Mouse (Mus musculus) embryonic facial prominence, embryonic 14.5 days (tissue): ENCODE measurements around the gene Nkain2. TPM values are rescaled to one million over a fixed set of nuclear protein-coding genes. Genes with fewer than 3 reads are reported as not detected.

Experiments
- ATAC-seq: fragments of 200-750 bp; cut with Nextera tagmentation; 2 replicates; pipeline ENCODE4 v1.8.0; 2017; ENCODE audit warnings: low read depth, moderate number of reproducible peaks, moderate TSS enrichment
- DNase-seq: peaks from one replicate; pipeline ENCODE4 v3.0.0-alpha.2; 2015; ENCODE audit warnings: low spot score
- H3K27ac ChIP-seq: fragments of 300-500 bp; sonication (generic); replicated peaks from 2 replicates; pipeline ENCODE4 v1.5.1; 2014; ENCODE audit warnings: low read depth, mild to moderate bottlenecking, low read length, moderate library complexity
- H3K27me3 ChIP-seq: fragments of 300-500 bp; sonication (generic); replicated peaks from 2 replicates; pipeline ENCODE4 v1.6.1; 2014; ENCODE audit warnings: low read length; ENCODE audit not compliant: control insufficient read depth, insufficient read depth
- H3K36me3 ChIP-seq: fragments of 300-500 bp; sonication (generic); 2 replicates; pipeline ENCODE4 v1.6.1; 2014; ENCODE audit warnings: low read length, mixed read lengths; ENCODE audit not compliant: control insufficient read depth, insufficient read depth
- H3K4me1 ChIP-seq: fragments of 300-500 bp; sonication (generic); 2 replicates; pipeline ENCODE4 v1.6.1; 2014; ENCODE audit warnings: antibody characterized with exemption, low read length; ENCODE audit not compliant: control insufficient read depth, insufficient read depth
- H3K4me2 ChIP-seq: fragments of 300-500 bp; sonication (generic); 2 replicates; pipeline ENCODE4 v1.6.1; 2014; ENCODE audit warnings: low read depth, mild to moderate bottlenecking, low read length, moderate library complexity, mixed read lengths
- H3K4me3 ChIP-seq: fragments of 300-500 bp; sonication (generic); 2 replicates; pipeline ENCODE4 v1.5.1; 2014; ENCODE audit warnings: low read depth, mild to moderate bottlenecking, low read length
- H3K9ac ChIP-seq: fragments of 300-500 bp; sonication (generic); 2 replicates; pipeline ENCODE4 v1.6.1; 2014; ENCODE audit warnings: low read depth, mild to moderate bottlenecking, low read length, moderate library complexity, mixed read lengths
- H3K9me3 ChIP-seq: fragments of 300-500 bp; sonication (generic); 2 replicates; pipeline ENCODE4 v1.6.1; 2016; ENCODE audit warnings: low read length; ENCODE audit not compliant: control insufficient read depth
- WGBS: fragments of 180-500 bp; shearing (Covaris S2); extraction: QIAGEN DNeasy Blood & Tissue Kit; methylation state at CpG from one replicate; pipeline ENCODE4 v1.1.7; 2014; 5-methylcytosine and 5-hydroxymethylcytosine counted together
- polyA plus RNA-seq: library from polyadenylated mRNA; unstranded; fragments of >200 nt; fragmentation: Nextera tagmentation; extraction: Ambion mirVana; gene quantifications from 2 replicates; pipeline ENCODE4 v1.2.1, GENCODE M21; 2014

Gene Nkain2
- polyA plus RNA-seq, 1 experiment from 2014 or later = 1.6 TPM

DNA sequence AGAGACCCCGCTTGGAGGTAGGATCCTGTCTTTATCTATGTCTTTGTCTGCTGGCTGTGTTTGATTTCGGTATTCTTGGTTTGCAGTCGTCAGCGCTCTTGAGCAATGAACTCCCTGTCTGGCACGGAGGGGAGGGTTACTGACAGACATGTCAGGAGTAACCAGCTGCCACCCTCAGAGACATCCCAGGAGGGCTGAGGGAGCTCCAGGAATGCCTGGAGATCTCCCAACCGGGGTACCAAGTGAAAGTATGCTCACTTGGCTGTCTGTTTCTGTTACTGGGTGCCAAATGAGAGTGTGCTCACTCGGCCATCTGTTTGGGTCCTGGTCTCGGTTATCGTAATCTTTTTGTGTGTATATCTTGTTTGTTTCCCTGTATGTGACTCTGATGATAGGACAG lies 577.5 kb downstream of the Nkain2 start:
- peaks cover 14% of the 10 kb centered on the region; the same call in 1 of the 2 replicates for H3K9me3 ChIP-seq
- H3K4me3 ChIP-seq = no peak overlapping the region
- ATAC-seq = no peak
- H3K9ac ChIP-seq = no peak overlapping the region
- H3K36me3 ChIP-seq = no peaks in the 10 kb centered on the region
- no peak overlapping the region for H3K27ac ChIP-seq
- no peaks in the 10 kb centered on the region for H3K27me3 ChIP-seq
- no peak for DNase-seq
- WGBS = 92% methylated on average over 9 of the region's 9 CpGs
- H3K4me2 ChIP-seq = no peak overlapping the region
- H3K4me1 ChIP-seq = no peaks in the 10 kb centered on the region

- DNase-seq (no peak), ATAC-seq (no peak)
- H3K27me3 ChIP-seq = no peaks in the 10 kb centered on the region
- no peak overlapping the region for H3K9ac ChIP-seq
- no peak overlapping the region for H3K4me3 ChIP-seq
- H3K9me3 ChIP-seq = no peaks in the 10 kb centered on the region
- 76% methylated on average over 3 of the region's 3 CpGs for WGBS
- no peak overlapping the region for H3K4me2 ChIP-seq
- no peak overlapping the region for H3K27ac ChIP-seq
- H3K36me3 ChIP-seq = no peaks in the 10 kb centered on the region
- no peaks in the 10 kb centered on the region for H3K4me1 ChIP-seq
These were observed 589.2 kb downstream of the Nkain2 start for GRCm38 (mm10) chr10:32301024-32301597.

GRCm38 (mm10) chr10:32290487-32290886 lies 599.8 kb downstream of the Nkain2 start:
- 56% methylated on average over 2 of the region's 2 CpGs for WGBS
- no peaks in the 10 kb centered on the region for H3K9me3 ChIP-seq
- no peak overlapping the region for H3K4me2 ChIP-seq
- no peak overlapping the region for H3K27ac ChIP-seq
- H3K4me3 ChIP-seq = no peak overlapping the region
- H3K27me3 ChIP-seq = no peaks in the 10 kb centered on the region
- no peaks in the 10 kb centered on the region for H3K36me3 ChIP-seq
- no peaks in the 10 kb centered on the region for H3K4me1 ChIP-seq
- no peak overlapping the region for H3K9ac ChIP-seq
- DNase-seq (no peak), ATAC-seq (no peak)

- DNase-seq = no peak
- no peak overlapping the region for H3K4me3 ChIP-seq
- 90% methylated on average over 1 of the region's 1 CpGs for WGBS
- no peak overlapping the region for H3K4me2 ChIP-seq
- H3K4me1 ChIP-seq = no peaks in the 10 kb centered on the region
- no peak for ATAC-seq
- no peaks in the 10 kb centered on the region for H3K27me3 ChIP-seq
- no peaks in the 10 kb centered on the region for H3K9me3 ChIP-seq
- no peaks in the 10 kb centered on the region for H3K36me3 ChIP-seq
- no peak overlapping the region for H3K9ac ChIP-seq
- no peak overlapping the region for H3K27ac ChIP-seq
These were observed 606.6 kb downstream of the Nkain2 start for GRCm38 (mm10) chr10:32283690-32284089.

DNA sequence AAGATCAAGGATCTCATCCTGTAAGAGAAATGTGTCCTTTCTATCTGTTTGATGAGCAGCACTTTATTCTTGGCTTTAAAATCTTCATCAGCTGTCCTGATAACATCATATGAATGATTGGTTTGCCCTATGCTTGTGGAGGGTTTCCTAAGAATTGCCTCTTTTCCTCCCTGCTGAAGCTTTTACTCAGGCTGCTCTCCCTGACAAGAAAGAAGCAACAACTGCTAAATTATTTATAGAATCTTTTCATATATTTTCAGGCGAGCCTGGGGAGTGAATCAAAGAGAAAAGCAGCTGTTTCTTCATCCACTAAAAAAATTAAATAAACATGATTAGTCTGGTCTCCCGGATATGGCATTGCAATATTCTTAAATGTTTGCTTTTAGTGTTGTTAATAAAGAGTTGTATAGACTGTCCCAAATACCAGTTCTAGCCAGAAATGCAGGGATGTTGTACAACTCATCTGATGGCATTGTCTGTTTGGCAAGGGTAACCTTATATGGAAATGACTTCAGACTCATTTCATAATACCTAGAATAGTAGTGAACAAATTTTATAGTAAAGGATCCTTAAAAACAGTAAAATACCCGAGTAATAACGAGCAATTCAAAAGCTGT lies 646.9 kb downstream of the Nkain2 start:
- H3K4me3 ChIP-seq = no peak overlapping the region
- WGBS = 61% methylated on average over 4 of the region's 4 CpGs
- no peaks in the 10 kb centered on the region for H3K9me3 ChIP-seq
- no peaks in the 10 kb centered on the region for H3K4me1 ChIP-seq
- no peaks in the 10 kb centered on the region for H3K36me3 ChIP-seq
- H3K27me3 ChIP-seq = no peaks in the 10 kb centered on the region
- H3K4me2 ChIP-seq = no peak overlapping the region
- H3K27ac ChIP-seq = no peak overlapping the region
- H3K9ac ChIP-seq = no peak overlapping the region
- DNase-seq = no peak
- ATAC-seq = no peak

DNA sequence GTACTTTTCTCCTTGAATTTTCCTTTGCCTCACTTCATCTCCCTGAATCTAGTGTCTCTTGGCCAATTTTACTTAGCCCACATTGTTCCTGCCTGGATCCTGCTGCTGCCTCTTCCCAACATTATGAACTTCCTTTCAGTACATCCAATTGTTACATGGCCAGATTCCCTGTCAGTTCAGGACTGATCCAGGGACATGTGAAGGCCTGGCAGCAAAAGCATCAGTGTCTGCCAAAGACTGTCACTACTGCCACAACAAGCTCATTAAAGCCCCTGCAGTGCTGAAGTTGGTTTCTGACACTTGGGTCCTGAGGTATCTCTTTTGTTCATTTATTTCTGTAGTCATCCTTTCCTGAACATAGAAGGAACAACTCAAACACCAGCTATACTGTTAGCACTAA lies 649.1 kb downstream of the Nkain2 start:
- Histone ChIP-seq H3K4me3 (no peak overlapping the region), H3K27ac (no peak overlapping the region), H3K9me3 (no peaks in the 10 kb centered on the region), H3K27me3 (no peaks in the 10 kb centered on the region), H3K4me2 (no peak overlapping the region), H3K36me3 (no peaks in the 10 kb centered on the region), H3K9ac (no peak overlapping the region), H3K4me1 (no peaks in the 10 kb centered on the region)
- no peak for DNase-seq
- ATAC-seq = no peak

- Histone ChIP-seq H3K4me1 (no peaks in the 10 kb centered on the region), H3K9ac (no peak overlapping the region), H3K4me3 (no peak overlapping the region), H3K4me2 (no peak overlapping the region), H3K36me3 (no peaks in the 10 kb centered on the region), H3K27me3 (no peaks in the 10 kb centered on the region), H3K27ac (no peak overlapping the region), H3K9me3 (no peaks in the 10 kb centered on the region)
- WGBS = 84% methylated on average over 3 of the region's 3 CpGs
- DNase-seq (no peak), ATAC-seq (no peak)
These were observed 707.3 kb downstream of the Nkain2 start for GRCm38 (mm10) chr10:32182951-32183350.

GRCm38 (mm10) chr10:32091354-32091753 lies 798.9 kb downstream of the Nkain2 start:
- ATAC-seq (no peak), DNase-seq (no peak)
- Histone ChIP-seq H3K27me3 (no peaks in the 10 kb centered on the region), H3K9me3 (no peaks in the 10 kb centered on the region), H3K36me3 (no peaks in the 10 kb centered on the region), H3K27ac (no peak overlapping the region), H3K4me1 (no peaks in the 10 kb centered on the region), H3K4me2 (no peak overlapping the region), H3K4me3 (no peak overlapping the region), H3K9ac (no peak overlapping the region)
- WGBS = 67% methylated on average over 1 of the region's 1 CpGs

DNA sequence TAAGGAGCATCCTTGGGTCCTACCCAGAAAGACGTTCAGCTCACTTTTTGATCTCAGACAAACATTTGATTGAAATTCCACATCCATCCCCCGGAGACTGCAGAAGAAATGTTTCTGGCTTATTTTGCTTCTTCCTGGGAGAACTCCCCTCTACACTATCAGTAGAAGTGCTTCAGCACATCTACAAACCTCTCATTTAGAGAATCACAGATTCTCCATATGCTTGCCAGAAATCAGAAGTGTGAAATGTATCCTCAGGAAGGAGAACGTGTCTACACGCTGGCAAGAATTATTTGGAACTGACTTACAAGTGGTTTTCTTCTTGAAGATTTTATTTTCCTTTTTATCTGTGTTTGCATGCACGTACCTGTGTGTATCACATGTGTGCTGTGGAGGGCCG lies 829.9 kb downstream of the Nkain2 start:
- no peak for DNase-seq
- no peaks in the 10 kb centered on the region for H3K4me1 ChIP-seq
- no peak overlapping the region for H3K9ac ChIP-seq
- no peak for ATAC-seq
- no peak overlapping the region for H3K4me2 ChIP-seq
- H3K36me3 ChIP-seq = no peaks in the 10 kb centered on the region
- H3K4me3 ChIP-seq = no peak overlapping the region
- H3K27me3 ChIP-seq = no peaks in the 10 kb centered on the region
- WGBS = 77% methylated on average over 6 of the region's 6 CpGs
- no peak overlapping the region for H3K27ac ChIP-seq
- H3K9me3 ChIP-seq = no peaks in the 10 kb centered on the region
